Mouse (Mus musculus) midbrain, embryonic 10.5 days (tissue): ENCODE data around the gene Stk16. TPM values are rescaled to one million over a fixed set of nuclear protein-coding genes. Genes with fewer than 3 reads are reported as not detected.
A peak's percentile ranks its signal among the peaks of the same experiment; 100 is the strongest.
"Not testable (repeated sequence)": the region's sequence is repeated elsewhere in the genome, so short reads cannot be mapped to it uniquely, and the experiment has no call there.

Source experiments
- DNase-seq: peaks from one replicate; pipeline ENCODE4 v3.0.0-alpha.2; 2017; ENCODE audit warnings: low spot score
- H3K27ac ChIP-seq: fragments of 300-500 bp; sonication (generic); replicated peaks from 2 replicates; pipeline ENCODE4 v1.5.1; 2016; ENCODE audit warnings: mild to moderate bottlenecking
- H3K27me3 ChIP-seq: fragments of 300-500 bp; sonication (generic); 2 replicates; pipeline ENCODE4 v1.6.1; 2016; ENCODE audit warnings: low read depth, mild to moderate bottlenecking; ENCODE audit not compliant: poor library complexity, severe bottlenecking
- H3K36me3 ChIP-seq: fragments of 300-500 bp; sonication (generic); 2 replicates; pipeline ENCODE4 v1.6.1; 2016; ENCODE audit warnings: mild to moderate bottlenecking, moderate library complexity
- H3K4me1 ChIP-seq: fragments of 300-500 bp; sonication (generic); 2 replicates; pipeline ENCODE4 v1.6.1; 2016
- H3K4me3 ChIP-seq: fragments of 300-500 bp; sonication (generic); 2 replicates; pipeline ENCODE4 v1.5.1; 2016; ENCODE audit warnings: mild to moderate bottlenecking, moderate library complexity
- H3K9me3 ChIP-seq: fragments of 300-500 bp; sonication (generic); replicated peaks from 2 replicates; pipeline ENCODE4 v1.6.1; 2016; ENCODE audit warnings: mild to moderate bottlenecking
- WGBS: fragments of 180-500 bp; shearing (Covaris S2); methylation state at CpG from one replicate; pipeline ENCODE4 v1.1.7; 2016; 5-methylcytosine and 5-hydroxymethylcytosine counted together
- polyA plus RNA-seq: library from polyadenylated mRNA; unstranded; fragments of >200 nt; fragmentation: Nextera tagmentation; extraction: Ambion mirVana; gene quantifications from 2 replicates; pipeline ENCODE4 v1.2.1, GENCODE M21; 2016

Gene Stk16
- polyA plus RNA-seq, 1 experiment from 2014 or later, result 142 TPM

DNA sequence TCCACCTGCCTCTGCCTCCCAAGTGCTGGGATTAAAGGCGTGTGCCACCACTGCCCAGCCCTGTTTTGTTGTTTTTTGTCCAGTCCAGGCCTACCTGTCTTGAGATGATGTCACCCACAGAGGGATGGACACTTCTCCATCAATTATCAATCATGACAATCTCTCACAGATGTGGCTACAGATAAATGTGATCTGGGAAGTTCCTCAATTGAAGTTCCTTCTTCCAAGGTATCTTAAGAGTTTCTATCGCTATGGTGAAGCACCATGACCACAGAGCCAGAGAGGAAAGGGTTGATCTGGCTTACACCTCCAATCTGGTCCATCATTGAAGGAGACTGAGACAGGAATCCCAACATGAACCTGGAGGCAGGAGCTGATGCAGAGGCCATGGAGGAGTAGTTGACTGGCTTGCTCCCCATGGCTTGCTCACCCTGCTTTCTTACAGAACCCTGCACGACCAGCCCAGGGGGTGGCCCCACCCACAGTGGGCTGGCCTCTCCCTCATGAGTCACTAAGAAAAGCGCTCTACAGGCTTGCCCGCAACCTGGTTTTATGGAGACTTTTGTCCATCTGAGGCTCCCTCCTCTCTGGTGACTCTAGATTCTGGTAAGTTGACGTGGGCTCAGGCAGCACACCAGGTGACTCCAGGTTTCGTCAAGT, 19.8 kb downstream of the Stk16 start:
- no peaks in the 10 kb centered on the region for H3K36me3 ChIP-seq

DNA sequence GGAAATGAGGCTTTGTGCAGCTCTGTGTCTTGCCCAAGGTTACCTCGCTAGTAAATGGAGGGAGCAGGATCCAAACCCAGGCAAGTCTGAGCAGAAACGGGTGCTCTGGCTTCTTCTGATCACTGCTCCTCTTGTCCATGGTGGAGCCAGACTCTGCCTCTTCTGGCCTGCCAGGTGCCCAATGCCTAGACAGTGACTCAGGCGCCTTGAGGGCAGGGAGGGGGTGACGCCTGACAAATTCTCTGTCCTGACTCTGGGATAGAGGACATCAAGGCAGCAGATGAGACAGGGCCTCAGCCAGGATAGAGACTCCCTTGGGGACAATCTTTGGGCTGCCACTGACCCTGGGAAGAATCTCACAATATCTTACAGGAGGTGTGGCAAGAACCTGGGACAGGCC, 20.6 kb downstream of the Stk16 start:
- 70% methylated on average over 4 of the region's 4 CpGs for WGBS
- Histone ChIP-seq H3K27me3 (peaks cover 22% of the 10 kb centered on the region; the same call in 1 of the 2 replicates), H3K4me3 (no peak overlapping the region), H3K36me3 (no peaks in the 10 kb centered on the region), H3K9me3 (no peaks in the 10 kb centered on the region), H3K4me1 (peaks cover 11% of the 10 kb centered on the region), H3K27ac (no peak overlapping the region)
- DNase-seq, result no peak

More for the DNA sequence above, 19.8 kb downstream of the Stk16 start:
- H3K4me1 ChIP-seq, result 0 out of 2 replicates have a peak, but pooled peaks cover 5% of the 10 kb centered on the region
- no peak for DNase-seq
- no peaks in the 10 kb centered on the region for H3K9me3 ChIP-seq
- no peak overlapping the region for H3K27ac ChIP-seq
- WGBS, result 73% methylated on average over 7 of the region's 7 CpGs
- H3K4me3 ChIP-seq, result no peak overlapping the region
- H3K27me3 ChIP-seq, result peaks cover 21% of the 10 kb centered on the region; the same call in 1 of the 2 replicates

DNA sequence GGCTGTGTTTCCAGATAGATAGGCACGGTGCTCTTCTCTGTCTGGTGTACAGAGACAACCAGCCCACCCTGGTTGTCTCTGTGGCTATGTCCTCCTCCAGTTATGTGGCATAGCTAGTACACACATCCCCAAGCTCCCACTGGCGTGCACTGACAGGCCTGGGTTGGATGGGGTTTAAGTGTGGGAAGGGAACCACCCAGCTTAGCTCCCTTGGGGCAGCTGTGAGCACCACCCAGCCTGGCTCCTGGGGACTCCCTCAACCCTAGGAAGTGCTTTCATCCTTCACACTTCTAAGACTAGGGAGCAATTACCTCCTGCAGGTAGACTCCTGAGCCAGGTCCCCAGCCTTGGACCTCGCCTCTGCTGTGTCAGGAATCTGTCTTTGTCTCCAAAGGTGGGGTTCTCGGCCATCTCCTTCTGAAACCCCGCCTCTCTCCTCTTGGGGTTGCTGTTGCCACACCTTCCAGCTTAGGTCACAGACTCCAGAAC, 21.1 kb downstream of the Stk16 start, which contains the start of gene A630095N17Rik:
Gene A630095N17Rik (minus strand): TSS at position 439 of the 489 bp plus-strand sequence.
- Histone ChIP-seq H3K4me3 (no peak within 1 kb of the TSS), H3K9me3 (no peaks in the 10 kb centered on the region), H3K27ac (no peak within 1 kb of the TSS), H3K27me3 (peaks cover 22% of the 10 kb centered on the region; the same call in 1 of the 2 replicates), H3K36me3 (no peaks in the 10 kb centered on the region), H3K4me1 (peaks cover 16% of the 10 kb centered on the region)
- WGBS, result 75% methylated on average over 5 of the region's 5 CpGs
- DNase-seq, result no peak

DNA sequence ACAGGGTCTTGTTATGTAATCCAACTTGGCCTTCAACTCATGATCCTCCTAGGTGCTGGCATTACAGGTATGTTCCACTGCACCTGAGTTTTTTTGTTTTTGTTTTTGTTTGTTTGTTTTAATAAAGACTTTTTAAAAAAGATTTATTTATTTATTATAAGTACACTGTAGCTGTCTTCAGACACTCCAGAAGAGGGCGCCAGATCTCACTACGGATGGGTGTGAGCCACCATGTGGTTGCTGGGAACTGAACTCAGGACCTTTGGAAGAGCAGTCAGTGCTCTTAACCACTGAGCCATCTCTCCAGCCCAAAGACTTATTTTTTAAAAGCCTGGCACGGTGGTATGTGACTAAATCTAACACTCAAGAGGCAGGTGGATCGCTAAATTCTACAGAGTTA, 21.9 kb downstream of the Stk16 start:
- not testable (repeated sequence) for H3K4me3 ChIP-seq, DNase-seq, H3K36me3 ChIP-seq, H3K27ac ChIP-seq, H3K9me3 ChIP-seq
- Histone ChIP-seq H3K4me1 (peaks cover 24% of the 10 kb centered on the region), H3K27me3 (peaks cover 22% of the 10 kb centered on the region; the same call in 1 of the 2 replicates)
- 69% methylated on average over 4 of the region's 4 CpGs for WGBS

DNA sequence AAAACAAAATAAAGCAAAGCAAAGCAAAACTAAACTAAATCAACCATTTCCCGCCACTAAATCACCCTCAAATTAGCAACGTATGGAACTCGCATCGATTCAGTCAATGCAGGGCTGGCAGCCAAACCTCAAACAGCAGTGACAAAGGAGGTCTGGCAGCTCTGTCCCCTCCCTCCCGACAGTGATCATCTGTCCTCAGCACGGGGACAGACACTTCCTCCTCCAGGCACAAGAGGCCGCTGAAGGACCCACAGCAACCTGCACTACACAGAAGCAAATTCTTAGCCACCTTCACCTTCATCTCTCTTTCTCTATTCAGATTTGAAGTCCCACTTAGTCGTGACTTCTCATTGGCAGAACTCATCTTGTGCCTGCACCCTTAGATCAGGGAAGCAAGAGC, 24.0 kb downstream of the Stk16 start:
- Histone ChIP-seq H3K4me3 (no peak overlapping the region), H3K4me1 (peaks cover 25% of the 10 kb centered on the region), H3K27ac (no peak overlapping the region), H3K9me3 (no peaks in the 10 kb centered on the region), H3K27me3 (peaks cover 18% of the 10 kb centered on the region; the same call in 1 of the 2 replicates), H3K36me3 (peaks cover 5% of the 10 kb centered on the region; the same call in 1 of the 2 replicates)
- DNase-seq, result peak; percentile 63
- WGBS, result 3% methylated on average over 8 of the region's 8 CpGs

DNA sequence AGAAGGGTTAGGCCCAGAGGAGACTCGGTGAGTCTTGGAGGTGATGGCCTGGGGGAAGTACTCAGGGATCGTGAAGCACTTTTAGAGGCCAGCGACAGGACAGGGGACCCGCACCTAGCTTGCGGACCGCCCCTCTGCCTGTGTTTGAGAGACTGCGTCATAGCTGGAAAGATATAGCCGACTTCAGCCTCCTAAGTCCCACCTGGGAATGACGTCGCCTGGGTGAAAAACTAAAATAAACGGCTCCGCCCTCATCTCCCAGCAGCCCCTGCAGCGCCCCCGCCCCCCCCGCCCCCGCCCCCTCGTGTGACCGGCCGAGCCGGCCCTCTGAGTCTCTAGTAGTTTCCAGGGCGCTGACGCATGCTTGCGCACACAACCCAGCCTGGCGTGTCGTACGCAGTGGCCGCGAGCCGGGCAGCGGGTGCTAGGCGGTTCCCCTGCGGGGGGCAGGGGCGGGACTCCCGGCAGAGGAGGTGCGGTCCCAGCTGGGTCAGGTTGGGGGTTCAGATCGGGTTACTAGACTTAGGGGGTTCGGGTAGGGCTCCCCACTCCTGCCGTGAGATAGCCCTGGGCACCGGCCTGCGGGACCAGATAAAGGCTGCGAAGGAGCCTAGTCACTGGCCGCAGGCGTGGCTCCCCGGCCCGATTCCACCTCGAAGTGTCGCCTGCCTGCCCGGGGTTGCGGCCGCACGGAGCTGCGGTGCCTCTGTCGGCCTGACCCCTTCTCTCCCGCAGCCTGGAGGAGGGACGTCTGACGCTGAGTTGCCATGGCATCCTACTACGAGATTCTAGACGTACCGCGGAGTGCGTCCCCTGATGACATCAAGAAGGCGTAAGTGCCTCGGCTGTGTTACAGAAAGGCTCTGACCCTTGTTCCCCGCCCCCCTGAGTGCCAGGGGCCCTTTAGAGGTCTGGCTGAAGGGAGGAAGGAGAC, 25.7 kb downstream of the Stk16 start, which contains the start of gene Dnajb2:
Gene Dnajb2 (plus strand): TSS at position 290 of the 934 bp plus-strand sequence.
- peak within 1 kb of the TSS; percentile 87 for H3K27ac ChIP-seq
- H3K27me3 ChIP-seq, result peaks cover 15% of the 10 kb centered on the region; the same call in 1 of the 2 replicates
- peak; percentile 84 for DNase-seq
- no peaks in the 10 kb centered on the region for H3K9me3 ChIP-seq
- peak within 1 kb of the TSS; percentile 71 for H3K4me3 ChIP-seq
- H3K4me1 ChIP-seq, result peaks cover 25% of the 10 kb centered on the region
- WGBS, result under 1% methylated on average over 62 of the region's 64 CpGs
- peaks cover 18% of the 10 kb centered on the region for H3K36me3 ChIP-seq

DNA sequence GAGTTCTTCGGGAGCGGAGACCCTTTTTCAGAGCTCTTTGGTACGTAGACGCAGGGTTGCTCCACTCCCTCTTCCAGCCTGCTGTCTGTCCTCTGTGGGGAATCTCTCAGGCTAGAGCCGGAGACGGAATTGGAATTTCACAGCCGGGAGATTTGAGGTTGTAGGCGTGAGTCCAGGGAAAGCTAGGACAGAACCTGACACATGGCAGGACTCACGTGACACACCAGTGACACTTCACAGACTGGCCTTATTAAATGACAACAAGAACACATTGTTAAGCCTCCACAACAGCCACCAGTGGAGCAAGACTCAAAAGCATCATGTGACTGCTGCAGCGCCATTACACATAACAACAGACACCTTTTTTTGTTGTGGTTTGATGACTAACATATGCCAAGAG, 29.0 kb downstream of the Stk16 start:
- Histone ChIP-seq H3K4me1 (peaks cover 23% of the 10 kb centered on the region), H3K27ac (no peak overlapping the region), H3K36me3 (peaks cover 35% of the 10 kb centered on the region), H3K9me3 (no peaks in the 10 kb centered on the region), H3K4me3 (no peak overlapping the region), H3K27me3 (0 out of 2 replicates have a peak, but pooled peaks cover 7% of the 10 kb centered on the region)
- DNase-seq, result no peak
- WGBS, result 88% methylated on average over 10 of the region's 10 CpGs

DNA sequence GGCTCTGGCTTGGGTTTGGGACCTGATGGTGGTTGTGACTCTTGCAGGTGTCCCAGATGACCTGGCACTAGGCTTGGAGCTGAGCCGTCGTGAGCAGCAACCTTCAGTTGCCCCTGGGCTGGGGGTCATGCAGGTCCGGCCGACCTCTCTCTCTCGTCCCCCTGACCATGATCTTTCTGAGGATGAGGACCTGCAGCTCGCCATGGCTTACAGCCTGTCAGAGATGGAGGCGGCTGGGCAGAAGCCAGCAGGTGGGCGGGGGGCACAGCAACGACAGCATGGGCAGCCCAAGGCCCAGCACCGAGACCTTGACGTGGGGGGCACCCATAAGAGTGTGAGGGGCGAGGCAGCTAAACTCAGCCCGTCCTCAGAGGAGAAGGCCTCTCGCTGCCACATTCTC, 32.8 kb downstream of the Stk16 start:
- DNase-seq, result no peak

DNA sequence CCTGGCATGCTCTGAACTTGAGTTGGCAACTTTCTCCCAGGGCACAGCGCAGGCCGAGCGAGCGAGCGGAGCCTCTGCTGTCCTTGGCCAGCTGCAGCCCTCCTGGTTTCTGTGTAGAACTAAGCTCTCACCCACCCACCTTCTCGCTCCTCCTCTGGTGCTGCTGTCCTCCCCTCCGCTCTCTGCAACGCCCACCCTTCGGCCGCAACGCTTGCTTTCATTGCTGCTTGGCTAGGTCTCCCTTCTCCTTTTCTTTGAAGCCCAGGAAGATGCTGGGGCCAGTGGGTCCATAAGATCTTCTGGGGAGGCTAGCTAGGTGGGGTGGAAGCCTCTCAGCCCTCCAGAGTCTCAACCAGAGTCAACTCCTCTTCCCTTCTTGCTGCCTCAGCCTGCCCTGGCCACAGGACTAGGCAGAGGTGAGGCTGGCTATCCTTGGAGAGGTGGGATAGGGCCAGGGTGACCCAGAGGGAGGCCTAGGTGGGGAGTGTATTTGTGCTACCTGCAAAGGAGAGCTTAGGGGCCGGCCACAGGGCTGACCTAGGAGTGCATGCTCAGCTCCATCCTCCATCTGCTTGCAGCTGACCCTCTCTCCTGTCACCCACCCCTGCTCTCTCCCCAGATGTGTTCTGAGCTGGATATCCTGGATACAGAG, 33.7 kb downstream of the Stk16 start:
- H3K36me3 ChIP-seq, result peaks cover 33% of the 10 kb centered on the region
- DNase-seq, result no peak
- H3K4me1 ChIP-seq, result peaks cover 20% of the 10 kb centered on the region
- no peaks in the 10 kb centered on the region for H3K27me3 ChIP-seq
- 88% methylated on average over 12 of the region's 12 CpGs for WGBS
- no peak overlapping the region for H3K27ac ChIP-seq
- H3K9me3 ChIP-seq, result no peaks in the 10 kb centered on the region
- no peak overlapping the region for H3K4me3 ChIP-seq

More for the DNA sequence above, 32.8 kb downstream of the Stk16 start:
- no peaks in the 10 kb centered on the region for H3K9me3 ChIP-seq
- 89% methylated on average over 14 of the region's 14 CpGs for WGBS
- peaks cover 18% of the 10 kb centered on the region for H3K4me1 ChIP-seq
- no peak overlapping the region for H3K27ac ChIP-seq
- peaks cover 35% of the 10 kb centered on the region for H3K36me3 ChIP-seq
- no peaks in the 10 kb centered on the region for H3K27me3 ChIP-seq
- no peak overlapping the region for H3K4me3 ChIP-seq

DNA sequence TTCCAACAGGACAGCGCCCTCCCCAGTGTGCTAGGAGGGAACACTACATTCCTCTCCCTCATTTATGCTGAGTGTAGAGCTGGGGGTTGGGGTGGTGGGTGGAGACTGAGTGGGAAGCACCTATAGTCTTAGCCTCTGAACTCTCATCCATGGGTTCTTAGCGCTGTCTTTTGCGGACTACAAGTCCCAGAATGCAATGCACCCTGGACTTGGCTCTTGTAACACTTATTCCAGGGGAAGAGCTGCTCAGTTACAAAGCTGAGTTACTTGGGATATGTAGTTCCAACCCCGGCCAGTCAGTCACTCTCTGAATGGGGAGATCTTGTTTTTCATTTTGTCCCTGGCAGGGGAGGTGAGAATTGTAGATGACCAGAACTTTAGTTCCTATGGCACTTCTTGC, 34.2 kb downstream of the Stk16 start:
- DNase-seq, result no peak
- H3K27me3 ChIP-seq, result no peaks in the 10 kb centered on the region
- 11% methylated on average over 4 of the region's 4 CpGs for WGBS

DNA sequence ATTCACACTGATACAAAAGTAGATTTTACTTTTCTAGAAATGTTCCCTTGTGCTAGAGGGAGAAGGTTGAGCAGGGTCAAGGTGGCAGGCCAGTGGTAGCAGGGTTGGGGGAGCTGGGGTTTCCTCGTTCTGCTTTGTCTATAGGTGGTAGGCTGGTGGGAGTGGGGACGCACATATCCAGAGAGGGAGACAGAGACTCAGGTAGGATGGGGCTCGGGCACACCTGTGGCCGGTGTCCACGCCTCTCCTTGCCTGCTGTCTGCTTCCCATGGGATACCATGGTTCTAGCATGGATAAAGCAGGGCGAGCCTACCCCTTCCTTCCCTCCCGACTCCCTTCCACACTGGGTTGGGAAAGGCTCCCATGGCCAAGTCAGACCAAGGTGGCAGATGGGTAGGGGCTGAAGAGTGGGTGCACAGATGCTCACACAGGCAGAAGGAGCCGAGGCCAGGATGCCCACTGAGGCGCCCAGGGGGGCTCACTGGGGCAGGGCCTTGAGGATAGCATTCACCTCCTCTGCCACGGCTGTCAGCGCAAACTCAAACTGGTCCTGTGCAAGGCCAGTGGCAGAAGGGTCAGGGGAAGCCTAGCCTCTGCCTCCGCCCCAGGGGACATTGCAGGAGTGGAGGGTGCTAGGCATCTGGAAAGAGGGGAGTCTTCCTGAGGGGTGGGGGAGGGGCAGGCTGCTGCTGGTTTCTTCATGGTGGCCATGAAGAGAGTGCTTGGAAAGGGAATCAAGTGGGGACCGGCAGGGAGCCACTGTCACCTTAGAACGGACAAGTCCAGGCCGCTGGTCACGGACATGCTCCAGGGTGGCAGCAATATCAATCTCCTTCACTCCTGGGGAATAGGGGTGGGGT, 36.7 kb downstream of the Stk16 start:
- peak overlapping the region; percentile 10; the same call in 1 of the 2 replicates for H3K27ac ChIP-seq
- H3K4me3 ChIP-seq, result no peak overlapping the region
- H3K9me3 ChIP-seq, result no peaks in the 10 kb centered on the region
- peaks cover 5% of the 10 kb centered on the region for H3K27me3 ChIP-seq
- WGBS, result 77% methylated on average over 16 of the region's 16 CpGs
- no peak for DNase-seq
- peaks cover 29% of the 10 kb centered on the region for H3K4me1 ChIP-seq
- H3K36me3 ChIP-seq, result peaks cover 12% of the 10 kb centered on the region

More for the DNA sequence above, 34.2 kb downstream of the Stk16 start:
- peaks cover 20% of the 10 kb centered on the region for H3K4me1 ChIP-seq
- H3K36me3 ChIP-seq, result peaks cover 28% of the 10 kb centered on the region
- no peak overlapping the region for H3K27ac ChIP-seq
- H3K9me3 ChIP-seq, result no peaks in the 10 kb centered on the region
- no peak overlapping the region for H3K4me3 ChIP-seq
